Mouse (Mus musculus) CH12.LX (cell line): ENCODE data around the gene Rad23b. TPM values are rescaled to one million over a fixed set of nuclear protein-coding genes. Genes with fewer than 3 reads are reported as not detected.

Experiments
- DNase-seq: peaks from one replicate; pipeline ENCODE4 v3.0.0-alpha.2; 2013; ENCODE audit errors: extremely low read depth
- H3K27ac ChIP-seq: 2 replicates; pipeline ENCODE4 v1.5.1; 2012; ENCODE audit warnings: low read depth, mild to moderate bottlenecking, control low read depth, moderate library complexity; ENCODE audit not compliant: insufficient read depth
- H3K27me3 ChIP-seq: replicated peaks from 2 replicates; pipeline ENCODE3; 2012; ENCODE audit warnings: inconsistent platforms
- H3K36me3 ChIP-seq, 2 experiments: replicated peaks in 1 of 2; 2 replicates each; pipeline versions ENCODE3 to v1.6.1; 2012; ENCODE audit warnings: inconsistent platforms in 1 of 2, low read length in 1 of 2, mild to moderate bottlenecking in 1 of 2, mixed read lengths in 1 of 2, moderate library complexity in 1 of 2; ENCODE audit not compliant: control insufficient read depth in 1 of 2, insufficient read depth in 1 of 2
- H3K4me1 ChIP-seq, 2 experiments: 2 replicates each; pipeline ENCODE4 v1.6.1; 2012; ENCODE audit warnings: inconsistent platforms in 1 of 2, moderate library complexity in 1 of 2; ENCODE audit not compliant: insufficient read depth in 2 of 2, control insufficient read depth in 1 of 2
- H3K4me2 ChIP-seq: 2 replicates; pipeline ENCODE4 v1.6.1; 2012; ENCODE audit warnings: low read depth, mild to moderate bottlenecking, control low read depth; ENCODE audit not compliant: poor library complexity, insufficient read depth, severe bottlenecking
- H3K4me3 ChIP-seq, 3 experiments: fragments of 150-350 bp in 1 of 3; sonication (generic) in 1 of 3; replicated peaks in 1 of 3; 2 replicates each; pipeline versions ENCODE3 to v1.5.1; 2011 to 2012; ENCODE audit warnings: low read depth in 2 of 3, low read length in 2 of 3, mild to moderate bottlenecking in 2 of 3, moderate library complexity in 2 of 3, control low read depth in 1 of 3, improper control_type of control experiment in 1 of 3, inconsistent platforms in 1 of 3, mixed read lengths in 1 of 3; ENCODE audit not compliant: poor library complexity in 1 of 3
- H3K79me2 ChIP-seq: replicated peaks from 2 replicates; pipeline ENCODE4 v1.6.1; 2012; ENCODE audit warnings: mild to moderate bottlenecking, moderate library complexity; ENCODE audit not compliant: control insufficient read depth, poor library complexity, insufficient read depth, severe bottlenecking; ENCODE audit errors: extremely low read depth
- H3K9ac ChIP-seq: 2 replicates; pipeline ENCODE4 v1.6.1; 2012; ENCODE audit warnings: low read depth, mild to moderate bottlenecking, control low read depth, moderate library complexity; ENCODE audit not compliant: insufficient read depth
- H3K9me3 ChIP-seq: replicated peaks from 2 replicates; pipeline ENCODE3; 2012; ENCODE audit warnings: low read length, inconsistent platforms, mixed read lengths
- BHLHE40 ChIP-seq: IDR thresholded peaks from 2 replicates; pipeline ENCODE4 v1.6.1; 2011; ENCODE audit warnings: mild to moderate bottlenecking, low read depth, low read length, improper control_type of control experiment
- CHD2 ChIP-seq: IDR thresholded peaks from 2 replicates; pipeline ENCODE4 v1.6.1; 2011; ENCODE audit warnings: low read length, improper control_type of control experiment
- CTCF ChIP-seq, 2 experiments: IDR thresholded peaks in 1 of 2; conservative IDR thresholded peaks in 1 of 2; 2 replicates each; pipeline ENCODE4 v1.5.1; 2011 to 2012; ENCODE audit warnings: low read depth in 2 of 2, low read length in 2 of 2, improper control_type of control experiment in 1 of 2, inconsistent platforms in 1 of 2, mild to moderate bottlenecking in 1 of 2, moderate library complexity in 1 of 2
- MAFK ChIP-seq: IDR thresholded peaks from 2 replicates; pipeline ENCODE4 v1.6.1; 2011; ENCODE audit warnings: low read length, improper control_type of control experiment; ENCODE audit not compliant: insufficient replicate concordance
- MAZ ChIP-seq: IDR thresholded peaks from 2 replicates; pipeline ENCODE4 v1.6.1; 2012; ENCODE audit warnings: low read depth, mild to moderate bottlenecking, inconsistent platforms, low read length, improper control_type of control experiment, moderate library complexity
- MXI1 ChIP-seq: IDR thresholded peaks from 2 replicates; pipeline ENCODE4 v1.6.1; 2011; ENCODE audit warnings: mild to moderate bottlenecking, low read depth, low read length, improper control_type of control experiment
- MYC ChIP-seq: IDR thresholded peaks from 2 replicates; pipeline ENCODE4 v1.6.1; 2011; ENCODE audit warnings: low read depth, mild to moderate bottlenecking, improper control_type of control experiment, low read length
- NRF1 ChIP-seq: IDR thresholded peaks from 2 replicates; pipeline ENCODE4 v1.6.1; 2014; ENCODE audit warnings: low read depth, mild to moderate bottlenecking, inconsistent platforms, low read length, improper control_type of control experiment, moderate library complexity
- PAX5 ChIP-seq: IDR thresholded peaks from 2 replicates; pipeline ENCODE4 v1.6.1; 2012; ENCODE audit warnings: low read length, inconsistent platforms, mixed read lengths
- POLR2AphosphoS2 ChIP-seq: IDR thresholded peaks from 2 replicates; pipeline ENCODE4 v1.6.1; 2011; ENCODE audit warnings: low read depth, low read length, improper control_type of control experiment
- RCOR1 ChIP-seq: conservative IDR thresholded peaks from 2 replicates; pipeline ENCODE4 v1.6.1; 2012; ENCODE audit warnings: low read depth, mild to moderate bottlenecking, inconsistent platforms, low read length, improper control_type of control experiment
- SIN3A ChIP-seq: IDR thresholded peaks from 2 replicates; pipeline ENCODE4 v1.6.1; 2012; ENCODE audit warnings: low read length, improper control_type of control experiment, inconsistent platforms
- TCF12 ChIP-seq: IDR thresholded peaks from 2 replicates; pipeline ENCODE4 v1.6.1; 2014; ENCODE audit warnings: low read depth, mild to moderate bottlenecking, inconsistent platforms, low read length, improper control_type of control experiment
- ZMIZ1 ChIP-seq: IDR thresholded peaks from 2 replicates; pipeline ENCODE4 v1.6.1; 2012; ENCODE audit warnings: low read depth, mild to moderate bottlenecking, inconsistent platforms, low read length, improper control_type of control experiment
- ZNF384 ChIP-seq: IDR thresholded peaks from 2 replicates; pipeline ENCODE4 v1.6.1; 2012; ENCODE audit warnings: low read depth, low read length, improper control_type of control experiment, inconsistent platforms
- dilution Hi-C: fragments of 300-500 bp; cut with MboI; formaldehyde crosslinking; loops from 2 replicates; pipeline ENCODE4 v1.14.3; 2020; ENCODE audit warnings: low sequenced_read_pairs; ENCODE audit not compliant: extremely low pct_unique_long_range_greater_than_20kb, extremely low pct_ligation_motif_present
- in situ Hi-C: fragments of 300-500 bp; cut with MboI; formaldehyde crosslinking; loops from 3 replicates; pipeline ENCODE4 v1.14.3; 2019; ENCODE audit warnings: low sequenced_read_pairs, low pct_ligation_motif_present, low pct_unique_long_range_greater_than_20kb, mixed read lengths
- polyA plus RNA-seq: library from polyadenylated mRNA; unstranded; fragments of >175 nt; gene quantifications from 2 replicates; pipeline ENCODE4 v1.2.1, GENCODE M21; 2012; ENCODE audit warnings: low read depth; ENCODE audit not compliant: insufficient read length
- total RNA-seq, 2 experiments: library from RNA; depleted of rRNA; stranded (reverse); fragments of 300-350 nt in 1 of 2; fragments of >200 nt in 1 of 2; gene quantifications; 2 replicates each; pipeline ENCODE4 v1.2.3; 2012 to 2014

The Rad23b gene
- total and polyA plus RNA-seq, 3 experiments: 190 to 436 (median 350) TPM

DNA sequence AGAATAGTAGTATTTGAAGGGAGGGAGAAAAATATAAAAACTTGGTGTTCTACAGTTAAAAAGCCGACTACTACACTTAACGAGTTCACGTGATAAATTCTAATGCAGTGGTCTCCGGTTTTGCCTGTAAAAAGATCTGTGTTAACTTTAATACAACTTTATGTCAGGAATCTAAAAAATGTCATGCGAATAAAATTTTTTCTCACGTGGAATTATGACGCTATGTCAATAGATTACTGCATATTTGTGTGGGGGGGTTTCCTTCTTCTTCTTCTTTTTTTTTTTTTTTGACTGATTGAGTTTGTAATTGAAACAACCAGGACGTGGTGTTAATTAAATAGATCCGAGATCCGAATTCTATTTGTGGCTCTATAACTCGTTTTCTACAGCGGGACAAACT is 1.2 kb downstream of the Rad23b start:
- H3K9ac ChIP-seq: peak overlapping the region; percentile 95
- H3K4me1 ChIP-seq: peaks cover 15 to 55% of the 10 kb centered on the region in 2 experiments
- peaks cover 0 to 20% of the 10 kb centered on the region in 2 experiments for H3K36me3 ChIP-seq
- H3K9me3 ChIP-seq: no peaks in the 10 kb centered on the region
- peaks cover 55% of the 10 kb centered on the region for H3K79me2 ChIP-seq
- H3K4me3 ChIP-seq: peak overlapping the region; percentile 48 to 98 (median 92)
- TF ChIP-seq MAFK (no peak), NRF1 (no peak), ZNF384 (peak; percentile 65), BHLHE40 (peak; percentile 60; the same call in 1 of the 2 replicates), PAX5 (no peak), MXI1 (0 out of 2 replicates have a peak, but pooled peaks have one; percentile 7)
- no peak overlapping the region for H3K27ac ChIP-seq
- in situ Hi-C loops (no loop called here), dilution Hi-C loops (no loop called here)
- DNase-seq: no peak
- peak overlapping the region; percentile 59; the same call in 1 of the 2 replicates for H3K4me2 ChIP-seq
- no peaks in the 10 kb centered on the region for H3K27me3 ChIP-seq

DNA sequence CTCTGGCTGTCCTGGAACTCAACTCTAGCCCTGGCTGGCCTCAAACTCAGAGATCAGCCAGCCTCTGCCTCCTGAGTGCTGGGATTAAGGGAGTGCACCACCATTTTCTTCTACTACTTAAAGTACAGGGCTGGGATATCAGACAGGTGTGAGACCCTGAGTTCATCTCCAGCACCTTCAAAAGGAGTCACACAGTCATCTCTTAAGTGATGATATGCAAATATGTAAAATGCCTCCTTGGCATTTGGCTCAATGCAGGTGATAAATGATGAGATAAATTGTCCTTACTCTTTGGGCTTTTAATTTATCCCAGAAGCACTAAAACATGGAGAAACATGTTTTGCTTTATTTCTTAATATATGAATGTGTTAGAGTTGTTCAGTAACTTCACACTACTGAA is 2.0 kb downstream of the Rad23b start:
- Histone ChIP-seq H3K4me3 (peak overlapping the region in 1 of 3 experiments; percentile 92), H3K27ac (no peak overlapping the region)

GRCm38 (mm10) chr4:55354038-55354437 is 4.2 kb downstream of the Rad23b start:
- TF ChIP-seq SIN3A (no peak), CHD2 (no peak), RCOR1 (no peak), MAFK (no peak), MYC (no peak)
- no peaks in the 10 kb centered on the region for H3K27me3 ChIP-seq
- H3K4me3 ChIP-seq: no peak overlapping the region
- H3K79me2 ChIP-seq: peaks cover 83% of the 10 kb centered on the region
- no peak overlapping the region for H3K27ac ChIP-seq
- no peak overlapping the region for H3K9ac ChIP-seq
- no peaks in the 10 kb centered on the region for H3K9me3 ChIP-seq
- DNase-seq: no peak
- peaks cover 11 to 47% of the 10 kb centered on the region in 2 experiments for H3K36me3 ChIP-seq
- in situ Hi-C loops (no loop called here), dilution Hi-C loops (no loop called here)
- peaks cover 5 to 59% of the 10 kb centered on the region in 2 experiments; a peak in 3 of 4 replicates for H3K4me1 ChIP-seq
- H3K4me2 ChIP-seq: peak overlapping the region; percentile 53; the same call in 1 of the 2 replicates

More for the DNA sequence above, 2.0 kb downstream of the Rad23b start:
- peaks cover 63% of the 10 kb centered on the region for H3K79me2 ChIP-seq
- H3K27me3 ChIP-seq: no peaks in the 10 kb centered on the region
- H3K36me3 ChIP-seq: peaks cover 2 to 26% of the 10 kb centered on the region in 2 experiments
- peak overlapping the region; percentile 95; the same call in 1 of the 2 replicates for H3K9ac ChIP-seq
- TF ChIP-seq CTCF (conservative IDR thresholded peaks at IDR 0.05 in 1 of 2, IDR thresholded peaks at IDR 0.05 in 1 of 2; ENCODE audit: low read depth in 2 of 2, low read length in 2 of 2): no peak
- no peak for TF ChIP-seq POLR2AphosphoS2
- TF ChIP-seq ZMIZ1: no peak
- TF ChIP-seq MAZ: no peak
- no peak for TF ChIP-seq MAFK
- no peak for TF ChIP-seq TCF12
- TF ChIP-seq SIN3A: no peak
- dilution Hi-C loops: no loop called here
- peaks cover 15 to 62% of the 10 kb centered on the region in 2 experiments for H3K4me1 ChIP-seq
- peak overlapping the region; percentile 74 for H3K4me2 ChIP-seq
- no peaks in the 10 kb centered on the region for H3K9me3 ChIP-seq
- in situ Hi-C loops: no loop called here
- no peak for DNase-seq
